Mouse (Mus musculus): ENCODE measurements around the gene Efcab6. TPM values are rescaled to one million over a fixed set of nuclear protein-coding genes. Genes with fewer than 3 reads are reported as not detected.

The Efcab6 gene
- total RNA-seq, 1 experiment from 2014 or later: not detected

DNA sequence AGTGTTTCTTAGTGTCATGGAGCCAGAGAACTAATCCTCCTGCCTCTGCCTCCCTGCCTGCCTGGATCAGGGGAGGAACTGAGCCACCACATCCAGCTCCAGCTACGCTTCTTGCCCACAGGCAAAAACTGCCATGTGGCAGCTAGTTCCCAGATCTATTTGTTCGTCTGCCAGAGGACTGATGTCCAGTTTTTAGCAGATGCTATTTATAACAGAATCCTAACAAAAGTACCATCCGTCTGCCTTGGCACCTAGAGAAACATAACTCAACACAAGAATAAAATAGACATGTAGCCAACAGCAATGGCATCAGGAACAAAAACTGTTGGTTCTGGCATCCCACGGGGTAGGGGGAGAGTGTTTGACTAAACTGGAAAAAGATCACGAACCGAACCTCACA, 6.3 kb downstream of the Efcab6 start:
- no peak for DNase-seq

DNA sequence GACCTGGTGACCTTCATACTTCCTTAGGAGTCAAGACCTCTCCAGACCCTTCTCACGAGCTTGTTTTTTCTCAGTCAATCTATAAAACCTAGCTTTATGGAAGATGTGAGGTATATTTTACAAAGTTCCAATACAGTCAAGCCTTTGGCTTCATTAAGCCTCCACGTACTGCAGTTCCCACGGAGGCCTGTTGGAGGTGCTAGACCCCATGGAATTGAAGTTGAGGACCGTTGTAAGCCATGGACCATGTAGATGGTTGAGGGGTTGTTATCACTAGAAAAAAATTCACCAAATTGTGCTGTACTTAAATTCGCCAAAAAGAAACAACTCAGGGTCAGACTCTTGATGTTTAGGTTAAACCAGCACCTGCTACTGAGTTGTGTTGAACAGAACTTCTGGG, 9.1 kb downstream of the Efcab6 start:
- DNase-seq: no peak

DNA sequence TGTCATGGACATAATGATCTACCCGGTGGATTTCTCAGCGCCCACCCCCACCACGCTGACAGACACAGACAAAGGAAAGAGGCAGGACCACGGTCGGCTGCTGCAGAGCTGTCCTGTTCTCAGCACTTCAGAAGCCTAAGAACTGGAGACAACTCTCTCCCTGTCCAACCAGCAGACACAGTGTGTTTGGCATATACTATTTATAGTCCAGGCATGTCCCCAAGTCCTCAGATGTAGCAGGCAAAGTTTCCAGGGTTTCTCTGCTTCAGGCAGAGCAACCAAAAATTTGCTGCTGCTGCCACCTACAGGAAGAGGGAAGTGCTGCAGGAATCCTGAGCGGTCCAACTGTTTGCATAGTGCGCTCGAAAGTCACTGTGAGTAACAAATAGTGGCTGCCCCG, 11.3 kb downstream of the Efcab6 start:
- DNase-seq: peak; percentile 76

DNA sequence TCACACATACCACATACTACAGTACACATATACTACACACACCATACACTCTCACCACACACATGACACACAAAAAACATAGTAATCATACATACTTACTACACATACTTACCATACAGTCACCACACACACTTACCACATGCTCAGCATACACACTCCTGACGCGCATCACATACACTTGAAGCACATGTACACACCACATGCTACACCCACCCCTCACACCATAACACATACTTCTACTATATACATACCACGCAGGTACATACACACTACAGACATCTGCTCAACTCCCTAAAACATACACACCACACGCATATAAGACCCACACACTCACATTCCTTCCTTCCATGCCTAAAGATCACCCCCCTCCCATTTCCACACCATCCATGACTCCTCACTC, 11.9 kb downstream of the Efcab6 start:
- no peak for DNase-seq

DNA sequence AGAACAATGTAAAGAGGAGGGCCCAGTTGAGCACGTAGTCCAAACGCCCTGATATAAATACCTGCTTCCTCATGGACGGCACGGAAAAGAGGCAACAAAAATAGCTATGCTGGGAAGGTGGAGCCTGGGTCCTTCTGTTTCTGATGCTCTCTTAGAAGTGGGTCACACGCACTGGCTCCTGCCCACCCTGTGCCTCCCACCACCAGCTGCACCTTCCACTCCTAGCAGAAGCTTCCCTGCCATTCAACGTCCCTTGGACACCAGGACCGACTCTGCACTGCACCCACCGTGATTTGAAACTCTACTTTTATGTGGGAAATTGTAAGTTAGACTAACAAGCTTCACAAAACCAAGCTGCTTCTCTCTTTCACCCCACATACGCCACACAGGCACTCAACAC, 12.8 kb downstream of the Efcab6 start:
- no peak for DNase-seq

DNA sequence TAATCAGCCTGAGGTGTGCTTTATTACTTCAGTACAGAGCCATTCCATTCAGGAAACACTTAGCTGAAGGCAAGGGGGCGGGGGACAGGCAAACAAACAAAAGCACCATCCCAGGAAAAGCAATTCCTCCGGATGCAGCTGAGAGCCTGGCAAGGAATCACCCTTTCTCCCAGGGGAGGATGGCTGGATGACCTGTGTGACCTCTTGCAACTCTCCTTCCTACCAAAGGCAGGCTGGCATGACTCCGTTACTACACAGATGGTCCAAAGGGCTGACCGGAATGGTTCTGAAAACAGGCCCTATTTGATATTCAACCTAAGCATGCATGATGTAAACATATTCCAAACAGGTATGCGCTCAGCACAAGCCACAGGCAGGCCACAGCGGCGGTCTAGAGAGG, 15.6 kb downstream of the Efcab6 start:
- DNase-seq: peak; percentile 66

DNA sequence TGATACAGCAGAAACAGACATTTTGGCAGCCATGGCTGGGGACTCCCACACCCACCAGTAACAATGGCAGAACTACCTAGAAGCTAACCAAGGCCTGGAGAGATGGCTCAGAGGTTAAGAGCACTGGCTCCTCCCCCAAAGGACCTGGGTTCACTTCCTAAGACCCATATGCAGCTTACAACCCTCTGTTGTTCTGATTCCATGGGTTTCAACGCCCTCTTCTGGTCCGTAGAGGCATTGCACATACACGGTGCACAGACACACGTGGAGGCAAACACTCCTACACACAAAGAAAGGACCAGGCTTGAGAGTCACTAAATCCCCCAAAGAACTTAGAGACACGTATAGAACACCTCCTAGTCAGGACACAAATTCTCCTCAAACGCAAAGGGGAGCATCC, 19.6 kb downstream of the Efcab6 start:
- DNase-seq: no peak

DNA sequence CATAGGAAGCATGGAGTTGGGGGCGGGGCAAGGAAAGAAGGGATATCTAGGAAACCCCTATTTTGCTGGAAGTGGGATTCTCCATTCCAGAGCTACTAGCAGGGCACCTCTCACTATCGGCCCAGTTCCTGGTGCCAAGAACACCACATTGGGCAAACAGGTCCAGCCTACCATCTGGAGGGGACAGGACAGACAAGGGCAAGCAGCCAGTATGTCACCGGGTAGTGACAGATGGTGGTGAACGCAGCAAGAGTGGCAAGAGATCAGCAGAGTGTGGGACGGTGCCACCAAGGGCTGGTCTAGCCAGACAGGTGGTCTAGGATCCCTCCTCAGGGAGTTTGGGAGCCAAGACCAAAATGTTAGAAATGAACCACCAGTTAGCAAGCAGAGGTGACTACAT, 28.1 kb downstream of the Efcab6 start:
- no peak for DNase-seq

DNA sequence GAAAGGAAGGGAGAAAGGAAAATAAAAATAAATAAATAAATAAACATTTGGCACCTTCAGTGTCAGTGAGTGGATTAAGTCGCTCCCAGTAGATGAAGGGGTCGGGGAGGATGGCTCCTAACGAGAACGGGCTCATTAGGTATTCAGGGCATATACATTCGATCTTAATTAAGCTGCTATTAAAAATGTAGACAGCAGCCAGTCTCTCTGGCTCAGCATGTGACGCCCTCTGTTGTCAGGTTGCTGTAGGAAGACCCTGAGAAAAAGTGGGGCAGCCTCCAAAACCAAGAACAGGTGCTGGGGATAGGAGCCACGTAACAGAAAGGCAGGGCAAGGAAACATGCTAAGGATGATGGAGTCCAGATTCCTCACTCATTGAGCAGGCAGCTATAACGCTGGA, 39.5 kb downstream of the Efcab6 start:
- no peak for DNase-seq

DNA sequence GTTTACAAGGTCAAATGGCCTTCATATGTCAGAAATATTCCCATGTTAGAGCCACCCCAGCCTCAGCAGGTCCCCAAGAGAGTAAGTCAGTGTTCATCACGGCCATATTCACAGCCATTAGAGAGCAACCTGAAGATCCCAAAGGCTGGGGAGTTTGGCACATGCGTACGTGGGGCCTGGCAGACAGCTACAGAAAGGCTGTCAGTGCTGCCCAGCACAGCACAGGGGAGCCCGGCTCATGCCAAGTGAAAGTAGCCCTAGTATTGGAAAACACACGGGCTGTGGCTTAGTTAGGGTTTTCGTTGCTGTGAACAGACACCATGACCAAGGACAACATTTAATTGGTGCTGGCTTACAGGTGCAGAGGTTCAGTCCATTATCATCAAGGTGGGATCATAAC, 40.3 kb downstream of the Efcab6 start:
- DNase-seq: no peak

DNA sequence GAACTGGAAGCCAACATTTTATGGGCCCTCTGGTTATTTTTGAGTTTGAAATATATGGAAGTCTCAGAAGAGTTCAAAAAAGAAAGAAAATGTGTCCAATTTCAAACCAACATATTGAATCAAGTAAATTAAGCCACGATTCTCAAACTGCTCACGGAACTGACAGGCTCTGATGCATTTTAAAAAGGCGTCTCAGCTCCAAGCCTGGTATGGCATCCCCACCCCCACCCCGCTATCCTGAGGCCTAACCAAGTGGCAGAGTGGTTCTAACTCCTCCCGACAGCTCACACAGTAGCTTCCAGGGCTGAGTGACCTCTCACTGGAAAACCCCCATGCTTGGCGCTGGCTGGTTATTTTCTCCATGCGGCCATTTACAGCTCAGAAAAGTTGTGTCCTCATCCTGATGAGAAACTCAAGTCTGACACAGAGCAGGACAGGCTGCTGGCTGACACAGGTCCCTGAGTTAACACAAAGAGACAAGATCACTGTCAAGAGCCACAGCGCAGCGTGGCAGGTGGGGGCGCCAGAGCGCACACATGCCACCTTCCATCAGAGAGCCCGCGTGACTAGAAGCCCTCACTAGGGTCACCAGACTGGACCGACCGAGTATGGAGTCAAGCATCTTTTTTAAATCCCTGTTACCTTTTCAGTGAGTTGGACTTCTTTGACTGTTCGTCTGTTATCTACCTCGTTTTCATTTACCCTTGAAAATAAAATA, 55.7 kb downstream of the Efcab6 start:
- DNase-seq: no peak

DNA sequence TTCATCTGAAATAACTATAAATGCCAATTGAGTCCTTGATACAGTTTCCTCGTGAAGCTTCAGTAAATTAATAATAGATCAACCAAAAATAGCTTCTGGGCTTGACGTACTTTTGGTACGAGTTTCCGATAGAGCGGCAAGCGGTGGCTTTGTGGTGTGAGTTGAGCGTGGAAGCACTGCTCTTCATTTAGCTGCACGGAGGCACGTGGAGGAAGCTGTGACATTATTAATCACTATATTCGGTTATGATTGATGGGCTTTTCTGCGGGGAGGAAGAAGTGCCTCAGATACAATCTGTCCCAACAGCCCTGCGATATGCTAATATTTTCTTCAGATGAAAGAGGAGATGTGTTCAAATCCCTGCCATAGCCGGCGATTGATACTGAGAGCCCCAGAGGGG, 60.9 kb downstream of the Efcab6 start:
- DNase-seq: no peak

DNA sequence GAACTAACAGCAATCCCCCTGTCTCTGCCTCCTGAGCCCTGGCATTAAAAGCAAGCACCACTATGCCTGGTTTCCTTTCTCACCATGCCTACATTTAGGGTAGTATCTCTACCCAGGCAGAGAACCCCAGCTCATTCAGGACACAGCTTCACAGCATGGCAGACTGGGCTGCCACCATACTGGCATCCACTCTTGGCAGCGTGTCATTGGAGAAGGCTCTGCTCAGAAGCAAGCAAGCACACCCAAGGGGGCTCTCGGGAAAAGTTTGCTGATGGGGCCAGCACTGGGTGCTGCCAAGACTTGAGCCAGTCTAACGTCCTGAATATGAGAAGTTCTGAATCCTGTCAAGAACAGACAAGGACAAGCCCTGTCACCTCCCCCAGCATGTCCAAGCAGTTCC, 66.1 kb downstream of the Efcab6 start:
- no peak for DNase-seq

DNA sequence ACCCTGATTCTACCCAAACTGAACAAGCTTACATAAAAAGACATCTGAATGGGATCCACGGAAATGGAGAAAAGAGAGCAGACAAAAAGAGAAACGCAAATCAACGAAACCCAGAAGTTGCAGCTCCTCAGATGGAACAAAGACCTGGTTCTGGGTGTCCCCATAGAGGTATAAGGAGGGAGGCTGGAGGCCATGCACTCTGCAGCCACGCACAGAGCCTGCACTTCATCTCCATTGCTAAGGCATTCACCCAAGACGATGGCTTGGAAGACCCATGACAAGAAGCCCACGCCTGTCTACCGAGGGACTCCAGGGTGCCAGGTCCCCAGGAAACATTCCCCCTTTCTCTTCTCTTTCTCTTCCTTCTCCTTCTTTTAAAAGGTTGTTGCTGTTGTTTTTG, 66.6 kb downstream of the Efcab6 start:
- no peak for DNase-seq

DNA sequence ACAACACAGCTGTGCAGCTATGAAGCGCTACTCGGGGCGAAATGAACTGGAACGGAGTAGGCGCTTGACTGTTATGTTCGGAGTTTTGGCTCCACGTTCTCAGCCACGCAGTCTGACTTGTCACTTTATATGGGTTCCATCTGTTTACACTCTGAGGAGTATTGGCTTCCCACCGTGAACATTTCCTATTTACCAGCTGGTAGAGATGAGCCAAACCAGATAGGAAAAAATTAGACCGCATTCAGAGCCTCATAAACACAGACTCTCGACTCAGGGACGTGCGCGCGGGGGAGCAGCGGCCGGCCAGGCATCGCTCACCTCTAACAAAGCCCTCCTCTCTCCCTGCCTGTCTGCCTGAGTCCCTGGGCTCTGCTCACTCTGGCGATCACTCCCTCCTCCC, 67.1 kb downstream of the Efcab6 start:
- DNase-seq: no peak

DNA sequence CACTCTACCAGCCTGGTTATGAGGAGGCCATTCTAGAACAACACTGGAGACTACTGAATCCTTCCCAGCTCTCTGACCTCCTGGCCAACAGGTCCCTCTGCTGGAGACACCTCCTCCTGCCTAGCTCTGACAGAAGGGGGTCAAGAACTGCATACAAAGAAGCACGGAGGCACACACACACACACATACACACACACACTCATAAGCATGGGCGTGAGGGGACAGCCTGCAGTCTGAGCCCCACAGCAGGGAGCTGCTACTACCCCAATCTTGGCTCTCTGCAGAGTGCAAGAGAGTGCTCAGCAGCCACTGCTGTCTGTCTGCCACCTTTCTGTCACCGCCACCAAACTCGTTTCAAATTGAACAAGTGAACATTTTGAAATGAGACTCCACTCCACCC, 67.6 kb downstream of the Efcab6 start:
- DNase-seq: no peak

DNA sequence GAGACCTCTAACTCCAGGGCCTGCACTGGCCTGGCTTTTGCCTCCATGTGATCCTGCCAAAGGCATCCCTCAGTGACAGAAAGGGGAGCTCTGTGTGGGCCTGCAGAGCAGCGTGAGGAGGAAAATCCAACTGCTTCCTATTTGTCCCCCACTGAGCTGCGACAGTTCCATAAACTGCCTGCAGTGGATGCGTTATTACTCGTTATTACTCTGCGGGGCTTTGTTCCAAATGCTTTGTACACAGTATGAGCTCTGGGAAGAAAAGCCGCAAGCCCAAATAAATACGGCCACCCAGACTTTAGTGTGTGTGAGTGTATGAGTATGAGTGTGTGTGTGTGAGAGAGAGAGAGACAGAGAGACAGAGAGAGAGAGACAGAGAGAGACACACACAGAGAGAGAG, 68.3 kb downstream of the Efcab6 start:
- DNase-seq: no peak

DNA sequence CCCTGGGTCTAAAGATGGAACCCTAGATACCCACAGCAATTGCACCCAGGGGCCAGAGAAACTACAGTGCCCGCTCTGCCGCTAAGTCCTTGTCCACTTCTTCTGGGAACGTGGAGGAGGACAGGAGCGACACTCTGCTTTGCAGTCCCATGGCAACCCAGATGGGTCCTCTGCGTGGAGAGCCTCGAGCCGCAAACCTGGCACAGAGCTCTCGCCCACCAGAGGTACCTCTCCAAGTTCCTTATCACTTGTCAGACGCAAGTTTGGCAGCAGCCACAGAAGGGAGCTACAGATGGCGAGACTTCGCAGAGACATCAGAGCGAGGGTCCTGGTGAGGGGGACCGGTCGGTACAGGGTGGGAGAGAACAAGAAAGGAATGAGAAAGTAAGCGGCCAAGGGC, 73.0 kb downstream of the Efcab6 start:
- no peak for DNase-seq

DNA sequence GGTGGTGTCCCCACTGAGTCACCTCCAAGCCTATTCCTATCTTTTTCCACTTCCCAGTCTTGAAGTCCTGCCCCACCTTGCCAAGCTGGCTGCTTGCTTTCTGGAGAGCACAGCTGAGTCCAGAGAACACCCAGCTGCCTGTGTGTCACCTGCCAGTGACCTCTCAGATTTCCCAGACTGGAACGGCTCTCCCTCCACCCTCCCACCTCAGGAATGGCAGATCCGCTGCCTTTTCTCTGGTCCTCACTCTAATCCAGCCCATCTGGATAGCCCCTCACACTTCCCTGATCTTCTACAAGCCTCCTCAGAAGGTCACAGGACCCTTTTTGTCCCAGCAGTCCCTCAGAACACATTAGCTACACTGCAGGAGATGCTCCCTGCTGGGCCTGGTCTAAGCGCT, 73.7 kb downstream of the Efcab6 start:
- DNase-seq: no peak

DNA sequence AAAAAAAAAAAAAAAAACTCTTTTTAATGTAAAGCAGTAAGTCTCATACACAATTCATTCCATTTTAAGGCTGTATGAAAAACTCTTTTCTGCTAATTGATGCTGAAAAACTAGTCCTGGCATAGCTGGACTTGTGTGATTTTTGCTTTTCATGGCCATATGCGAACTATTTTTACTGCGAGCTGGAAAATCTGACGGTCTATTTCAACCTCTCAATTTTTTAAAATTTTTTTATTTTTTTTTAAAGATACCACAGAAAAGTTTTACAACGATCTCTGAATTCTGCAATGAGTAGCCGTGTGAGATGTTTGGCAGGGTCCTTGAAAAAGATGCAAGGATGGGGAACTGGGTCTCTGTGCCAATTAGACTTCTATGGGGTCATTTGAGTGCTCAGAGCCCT, 75.9 kb downstream of the Efcab6 start:
- no peak for DNase-seq

DNA sequence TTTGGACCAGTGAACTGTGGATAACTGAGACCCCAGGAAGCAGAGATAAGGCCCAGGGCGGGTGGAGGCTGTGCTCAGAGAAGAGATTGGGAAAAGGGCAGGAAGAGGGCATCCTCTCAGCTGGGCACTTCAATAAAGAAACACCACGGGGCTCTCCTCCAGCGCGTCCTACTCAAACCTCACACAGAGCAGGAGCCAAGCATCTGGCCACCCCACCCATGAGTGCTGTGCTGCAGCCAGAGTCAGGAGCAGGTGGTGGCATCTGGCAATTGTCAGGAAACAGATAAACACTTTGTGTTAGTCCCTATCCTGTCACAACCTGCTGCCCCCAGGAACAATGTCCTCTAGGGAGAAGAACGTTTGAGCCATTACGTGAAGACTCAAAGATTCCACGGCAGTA, 77.1 kb downstream of the Efcab6 start:
- DNase-seq: no peak

DNA sequence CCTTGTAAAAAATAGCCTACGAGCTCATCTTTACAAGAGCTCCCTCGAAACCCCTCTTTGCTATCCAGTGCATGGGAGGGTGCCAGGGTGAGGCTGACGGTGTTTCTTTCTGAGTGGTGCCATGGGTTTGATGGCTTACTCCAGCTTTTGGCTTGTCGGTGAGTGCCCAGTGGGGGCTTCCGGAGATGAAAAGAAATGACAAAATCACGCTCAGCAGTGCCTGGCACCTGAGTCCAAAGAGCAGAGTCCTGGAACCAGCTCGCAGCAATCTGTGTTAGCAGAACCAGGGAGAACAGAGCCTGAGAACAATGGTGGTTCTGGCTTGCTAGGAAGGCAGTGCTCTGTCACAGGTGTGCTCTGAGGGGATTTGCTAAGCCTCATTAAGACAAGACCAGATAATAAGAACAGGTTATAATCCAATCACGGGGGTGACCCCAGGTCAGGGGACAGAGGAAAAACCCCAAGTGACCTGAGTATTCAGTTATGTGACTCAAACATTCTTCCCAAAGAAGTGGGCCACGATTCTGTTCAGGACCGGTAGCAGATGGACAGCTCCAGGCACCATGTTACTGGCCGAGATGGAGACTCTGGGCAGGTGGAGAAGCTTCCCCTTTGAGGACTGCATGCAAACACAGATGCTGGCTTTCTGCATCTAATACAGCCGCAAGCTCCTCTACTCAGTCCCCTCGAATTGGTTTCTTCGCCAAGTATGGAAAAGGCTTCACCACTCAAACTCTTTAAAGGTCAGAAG, 82.8 kb downstream of the Efcab6 start:
- no peak for DNase-seq

DNA sequence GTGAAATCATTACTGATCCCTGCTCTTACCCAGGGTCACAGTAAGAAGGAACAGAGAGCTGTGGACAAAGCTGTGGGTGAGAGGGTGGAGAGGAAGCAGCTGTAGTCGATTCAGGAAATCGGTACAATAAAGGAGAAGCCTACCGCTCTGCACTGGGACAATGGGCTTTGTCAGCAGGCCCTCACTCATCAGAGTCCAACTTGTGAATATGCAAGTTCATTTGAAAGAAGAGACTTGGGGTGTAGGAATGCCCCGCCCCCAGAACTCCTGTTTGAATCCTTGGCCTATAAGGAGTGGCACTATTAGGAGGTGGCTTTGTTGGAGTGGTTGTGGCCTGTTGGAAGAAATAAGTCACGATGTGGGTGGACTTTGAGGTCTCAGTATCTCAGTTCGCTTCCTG, 86.3 kb downstream of the Efcab6 start:
- DNase-seq: no peak

DNA sequence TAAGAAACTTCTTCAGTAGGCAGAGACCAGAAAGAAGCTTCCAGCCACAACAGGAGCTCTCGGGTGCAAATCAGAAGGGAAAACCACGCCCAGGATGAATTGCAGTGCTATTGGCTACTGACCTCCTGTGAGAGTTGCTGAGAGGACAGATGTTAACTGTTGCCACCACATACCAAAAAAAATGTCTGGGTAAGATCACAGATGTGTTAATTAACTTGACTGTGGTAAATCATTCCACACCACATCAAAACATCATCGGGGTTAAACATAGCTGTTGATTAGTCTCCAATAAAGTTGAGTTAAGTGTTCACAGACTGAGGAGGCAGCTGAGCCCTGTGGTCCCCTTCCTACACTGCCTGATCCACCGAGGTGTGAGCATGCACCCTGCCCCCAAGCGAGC, 88.1 kb downstream of the Efcab6 start:
- DNase-seq: no peak

All from adrenal gland, postnatal 14 days (tissue).